Comparison of ENCODE assay signal across 12 mouse cellular contexts in genomic region chr12:76552958-76553357, GRCm38 (mm10). TPM values are rescaled to one million over a fixed set of nuclear protein-coding genes. Genes with fewer than 3 reads are reported as not detected.
A peak's percentile ranks its signal among the peaks of the same experiment; 100 is the strongest.
DNase-seq lines count a peak whose midpoint lies in the region; ATAC-seq and TF ChIP-seq lines count a peak whose summit lies in the region.
"Had no signal": no experiment of that assay in that cellular context is flagged by ENCODE, and none has a peak within 500 bp of the region (broad histone marks: within the 10 kb centered on the region; RNA-seq: fewer than 3 reads in every experiment).

No protein-coding gene starts in this region.

- no peaks in the 10 kb centered on the region for H3K27me3 ChIP-seq in kidney, embryonic 14.5 days (ENCODE audit: control insufficient read depth, insufficient read depth, low read length)
- H3K27me3 ChIP-seq in MEL (ENCODE audit: control insufficient read depth in 1 of 2, insufficient read depth in 2 of 2, low read length in 2 of 2) = no peaks in the 10 kb centered on the region

- no peak for TF ChIP-seq POLR2A in MEL (IDR thresholded peaks at IDR 0.05; ENCODE audit: control insufficient read depth in 1 of 2, insufficient read depth in 1 of 2, low read depth in 1 of 2, low read length in 2 of 2, poor library complexity in 1 of 2)
- no peak for TF ChIP-seq POLR2A in embryonic fibroblast, embryonic 13.5 days (IDR thresholded peaks at IDR 0.05; ENCODE audit: low read depth, low read length)

- H3K9me3 ChIP-seq in kidney, embryonic 14.5 days (ENCODE audit: control insufficient read depth, low read length) = no peaks in the 10 kb centered on the region
- H3K9me3 ChIP-seq in MEL (replicated peaks; ENCODE audit: insufficient read depth, low read length) = no peaks in the 10 kb centered on the region
- H3K9me3 ChIP-seq: embryonic facial prominence, embryonic 12.5 days; hindbrain, embryonic 12.5 days; neural tube, embryonic 12.5 days had no signal

- no peaks in the 10 kb centered on the region for H3K79me2 ChIP-seq in MEL (ENCODE audit: control insufficient read depth, insufficient read depth, low read length, poor library complexity)

- H3K36me3 ChIP-seq in kidney, embryonic 14.5 days (ENCODE audit: control insufficient read depth, insufficient read depth, low read length) = no peaks in the 10 kb centered on the region
- H3K36me3 ChIP-seq in MEL (ENCODE audit: control insufficient read depth in 1 of 2, insufficient read depth in 2 of 2, low read length in 2 of 2) = peaks cover 0 to 18% of the 10 kb centered on the region in 2 experiments; a peak in 2 of 4 replicates
- H3K36me3 ChIP-seq: embryonic facial prominence, embryonic 12.5 days; hindbrain, embryonic 12.5 days; neural tube, embryonic 12.5 days had no signal

- DNase-seq in kidney, adult 18-20 months = no peak
- DNase-seq in MEL (ENCODE audit: low read depth, low spot score) = peak; percentile 60
- DNase-seq in frontal cortex, postnatal 36 days (ENCODE audit: low spot score in 2 of 2) = no peak
- no peak for DNase-seq in left cerebral cortex, adult 18-20 months (ENCODE audit: low spot score in 2 of 2)
- DNase-seq: cerebellum, postnatal 25 days; midbrain, embryonic 14.5 days had no signal

- peak overlapping the region; percentile 52; the same call in 1 of the 2 replicates for H3K27ac ChIP-seq in kidney, embryonic 14.5 days (ENCODE audit: low read depth, low read length)
- peak overlapping the region; percentile 46 for H3K27ac ChIP-seq in MEL (ENCODE audit: control insufficient read depth, low read depth, low read length)
- peak overlapping the region; percentile 39 for H3K27ac ChIP-seq in embryonic fibroblast, embryonic 13.5 days (ENCODE audit: insufficient read depth, low read length)
- H3K27ac ChIP-seq: embryonic facial prominence, embryonic 12.5 days; hindbrain, embryonic 12.5 days; neural tube, embryonic 12.5 days had no signal

- no peak; a peak in 1 of 4 replicates for TF ChIP-seq EP300 in MEL (IDR thresholded peaks at IDR 0.05; ENCODE audit: low read depth in 1 of 2, low read length in 2 of 2)

- H3K4me2 ChIP-seq in kidney, embryonic 14.5 days (replicated peaks; ENCODE audit: low read depth, low read length) = no peak overlapping the region
- H3K4me2 ChIP-seq: embryonic facial prominence, embryonic 12.5 days; hindbrain, embryonic 12.5 days; neural tube, embryonic 12.5 days had no signal

- peaks cover 48% of the 10 kb centered on the region for H3K4me1 ChIP-seq in kidney, embryonic 14.5 days (ENCODE audit: control insufficient read depth, insufficient read depth, low read length)
- peaks cover 7 to 27% of the 10 kb centered on the region in 2 experiments for H3K4me1 ChIP-seq in MEL (ENCODE audit: control insufficient read depth in 1 of 2, insufficient read depth in 2 of 2, low read length in 2 of 2)
- H3K4me1 ChIP-seq in embryonic fibroblast, embryonic 13.5 days (ENCODE audit: control insufficient read depth, insufficient read depth, low read length) = peaks cover 20% of the 10 kb centered on the region

- TF ChIP-seq RAD21 in MEL (IDR thresholded peaks at IDR 0.05; ENCODE audit: low read depth, low read length) = no peak

- ATAC-seq in kidney, embryonic 14.5 days (ENCODE audit: low FRiP score, low TSS enrichment) = no peak
- peak; percentile 57 for ATAC-seq in neutrophil, adult 5-6 weeks (ENCODE audit: extremely low read depth, insufficient number of reproducible peaks, low FRiP score, poor library complexity, severe bottlenecking)

- TF ChIP-seq CTCF in MEL (IDR thresholded peaks at IDR 0.05 in 2 of 3, conservative IDR thresholded peaks at IDR 0.05 in 1 of 3; ENCODE audit: control insufficient read depth in 1 of 3, insufficient read depth in 1 of 3, low read depth in 2 of 3, low read length in 3 of 3, poor library complexity in 1 of 3, severe bottlenecking in 1 of 3) = no peak
- TF ChIP-seq CTCF in embryonic fibroblast, embryonic 13.5 days (IDR thresholded peaks at IDR 0.05; ENCODE audit: borderline replicate concordance, insufficient read depth, low read length) = no peak

- no peak overlapping the region for H3K4me3 ChIP-seq in kidney, embryonic 14.5 days (ENCODE audit: low read length)
- H3K4me3 ChIP-seq in MEL (ENCODE audit: control insufficient read depth in 1 of 2, insufficient read depth in 1 of 2, low read depth in 2 of 2, low read length in 2 of 2) = no peak overlapping the region; a peak in 1 of 4 replicates
- H3K4me3 ChIP-seq in embryonic fibroblast, embryonic 13.5 days (ENCODE audit: insufficient read depth, low read length) = no peak overlapping the region
- H3K4me3 ChIP-seq: embryonic facial prominence, embryonic 12.5 days; hindbrain, embryonic 12.5 days; neural tube, embryonic 12.5 days had no signal

- no peak overlapping the region for H3K9ac ChIP-seq in kidney, embryonic 14.5 days (ENCODE audit: low read depth, low read length)
- H3K9ac ChIP-seq in MEL (ENCODE audit: control insufficient read depth, low read depth, low read length, poor library complexity, severe bottlenecking) = no peak overlapping the region
- H3K9ac ChIP-seq: embryonic facial prominence, embryonic 12.5 days; hindbrain, embryonic 12.5 days; neural tube, embryonic 12.5 days had no signal

- 78% methylated on average over 4 of the region's 4 CpGs for WGBS in kidney, embryonic 14.5 days

TF ChIP-seq in MEL, 35 proteins besides CTCF, POLR2A, EP300 and RAD21:
- TF ChIP-seq MYC (IDR thresholded peaks at IDR 0.05; ENCODE audit: low read depth, low read length) = 0 out of 2 replicates have a peak, but pooled peaks have one; percentile 17
- peak; percentile 34; the same call in 1 of the 2 replicates for TF ChIP-seq TBP (IDR thresholded peaks at IDR 0.05; ENCODE audit: low read depth, low read length)
- no peak for TF ChIP-seq CHD2 (IDR thresholded peaks at IDR 0.05; ENCODE audit: low read length)

RNA-seq across cellular contexts. Expression of gene Plekhg3, which starts 22.3 kb away (rescaled TPM):
- 7.9 and 15.1 TPM in 2 replicates for polyA plus RNA-seq in kidney, embryonic 14.5 days (2014; fragmentation: Nextera tagmentation; extraction: Ambion mirVana)
- 0.92 and 1.9 TPM in 2 replicates for total RNA-seq in MEL (2012; rRNA removed)
- polyA plus RNA-seq in MEL (2012; ENCODE audit: insufficient read depth in 1 of 2, insufficient read length in 2 of 2, low read depth in 1 of 2, low replicate concordance in 2 of 2, missing spikeins in 1 of 2) = 1 to 10 TPM in 1 of 2 experiments, not detected in 1; 7.0 TPM
- 21.8 and 25.1 TPM in 2 replicates for polyA plus RNA-seq in embryonic fibroblast, embryonic 13.5 days (2011; ENCODE audit: insufficient read length, low read depth, missing spikeins)
- total RNA-seq in neutrophil, adult 5-6 weeks (2017) = 47.4 and 51.1 TPM in 2 replicates
- total RNA-seq in left cerebral cortex, adult 18-20 months (2021) = 10 to 100 TPM; 12.6 to 14.5 TPM
